Mouse (Mus musculus): Measurements from ENCODE around the gene Aak1. TPM values are rescaled to one million over a fixed set of nuclear protein-coding genes. Genes with fewer than 3 reads are reported as not detected.
"Not testable (repeated sequence)": the region's sequence is repeated elsewhere in the genome, so short reads cannot be mapped to it uniquely, and the experiment has no call there.

Gene Aak1
- polyA plus RNA-seq, 1 experiment from 2014 or later, result 5.6 TPM

- H3K27ac ChIP-seq (replicated peaks), result 0 out of 2 replicates have a peak overlapping the region, but pooled peaks have one; percentile 30
- no peaks in the 10 kb centered on the region for H3K27me3 ChIP-seq (ENCODE audit: control insufficient read depth, insufficient read depth, low read length)
- H3K36me3 ChIP-seq (ENCODE audit: control insufficient read depth, insufficient read depth, low read length), result peaks cover 10% of the 10 kb centered on the region; the same call in 1 of the 2 replicates
- 51% methylated on average over 7 of the region's 7 CpGs for WGBS
- TF ChIP-seq CTCF (IDR thresholded peaks at IDR 0.05; ENCODE audit: low read depth) (no peak), EP300 (optimal IDR thresholded peaks at IDR 0.05) (no peak)
- no peak overlapping the region for H3K9ac ChIP-seq (ENCODE audit: low read length)
- no peaks in the 10 kb centered on the region for H3K4me1 ChIP-seq (replicated peaks; ENCODE audit: control insufficient read depth, insufficient read depth)
- ATAC-seq (ENCODE audit: low FRiP score, low TSS enrichment), result peak; percentile 79
- no peak overlapping the region for H3K4me2 ChIP-seq (replicated peaks; ENCODE audit: low read depth)
- H3K4me3 ChIP-seq (ENCODE audit: low read depth, low read length), result no peak overlapping the region
- peak; percentile 74 for DNase-seq (ENCODE audit: low spot score)
- no peaks in the 10 kb centered on the region for H3K9me3 ChIP-seq (ENCODE audit: control insufficient read depth, low read length)
These were observed 177.7 kb downstream of the Aak1 start for GRCm38 (mm10) chr6:87026980-87027379.

DNA sequence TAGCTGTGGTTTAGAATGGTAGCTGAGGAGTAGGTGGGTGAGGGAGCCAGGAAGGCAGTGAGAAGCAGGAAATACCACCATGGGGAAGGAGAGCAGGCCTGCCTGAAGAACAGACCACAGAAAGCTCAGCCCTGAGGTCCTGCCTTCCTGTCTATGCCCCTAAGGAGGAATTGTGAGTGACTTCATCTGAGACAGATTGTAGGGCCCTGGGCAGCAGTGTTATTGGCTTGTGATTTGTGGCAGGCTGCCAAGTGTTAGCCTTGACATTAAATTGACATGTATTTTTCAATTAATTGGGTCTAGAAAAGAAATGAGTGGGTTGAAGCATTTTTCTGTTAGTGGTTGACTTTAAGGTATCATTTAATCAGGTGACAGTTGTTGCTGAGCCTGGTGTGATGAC lies 179.6 kb downstream of the Aak1 start:
- H3K27me3 ChIP-seq (ENCODE audit: control insufficient read depth, insufficient read depth, low read length), result no peaks in the 10 kb centered on the region
- ATAC-seq (ENCODE audit: low FRiP score, low TSS enrichment) (no peak), DNase-seq (ENCODE audit: low spot score) (no peak)
- peaks cover 10% of the 10 kb centered on the region; the same call in 1 of the 2 replicates for H3K36me3 ChIP-seq (ENCODE audit: control insufficient read depth, insufficient read depth, low read length)
- H3K4me2 ChIP-seq (replicated peaks; ENCODE audit: low read depth), result no peak overlapping the region
- no peak overlapping the region for H3K4me3 ChIP-seq (ENCODE audit: low read depth, low read length)
- no peak overlapping the region for H3K27ac ChIP-seq (replicated peaks)
- no peaks in the 10 kb centered on the region for H3K9me3 ChIP-seq (ENCODE audit: control insufficient read depth, low read length)
- no peaks in the 10 kb centered on the region for H3K4me1 ChIP-seq (replicated peaks; ENCODE audit: control insufficient read depth, insufficient read depth)
- TF ChIP-seq CTCF (IDR thresholded peaks at IDR 0.05; ENCODE audit: low read depth), result no peak
- TF ChIP-seq EP300 (optimal IDR thresholded peaks at IDR 0.05), result no peak
- no peak overlapping the region for H3K9ac ChIP-seq (ENCODE audit: low read length)

DNA sequence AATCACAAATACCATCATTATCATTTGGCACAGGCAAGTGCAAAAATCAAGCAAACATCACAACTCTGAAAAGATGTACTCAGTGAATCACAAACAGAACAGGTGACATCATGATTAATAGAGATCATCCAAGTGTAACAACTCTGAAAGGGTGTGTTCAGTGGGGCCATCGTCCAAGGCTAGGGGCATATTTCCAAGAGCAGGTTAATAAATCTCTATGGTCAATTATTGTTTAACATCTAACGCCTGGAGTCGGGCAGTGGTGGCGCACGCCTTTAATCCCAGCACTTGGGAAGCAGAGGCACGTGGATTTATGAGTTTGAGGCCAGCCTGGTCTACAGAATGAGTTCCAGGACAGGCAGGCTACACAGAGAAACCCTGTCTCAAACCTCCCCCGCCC lies 182.0 kb downstream of the Aak1 start:
- H3K36me3 ChIP-seq (ENCODE audit: control insufficient read depth, insufficient read depth, low read length); H3K4me2 ChIP-seq (replicated peaks; ENCODE audit: low read depth); DNase-seq (ENCODE audit: low spot score); H3K27ac ChIP-seq (replicated peaks); H3K4me3 ChIP-seq (ENCODE audit: low read depth, low read length); H3K4me1 ChIP-seq (replicated peaks; ENCODE audit: control insufficient read depth, insufficient read depth); H3K27me3 ChIP-seq (ENCODE audit: control insufficient read depth, insufficient read depth, low read length); H3K9ac ChIP-seq (ENCODE audit: low read length); ATAC-seq (ENCODE audit: low FRiP score, low TSS enrichment); H3K9me3 ChIP-seq (ENCODE audit: control insufficient read depth, low read length): not testable (repeated sequence)
- 48% methylated on average over 7 of the region's 7 CpGs for WGBS

DNA sequence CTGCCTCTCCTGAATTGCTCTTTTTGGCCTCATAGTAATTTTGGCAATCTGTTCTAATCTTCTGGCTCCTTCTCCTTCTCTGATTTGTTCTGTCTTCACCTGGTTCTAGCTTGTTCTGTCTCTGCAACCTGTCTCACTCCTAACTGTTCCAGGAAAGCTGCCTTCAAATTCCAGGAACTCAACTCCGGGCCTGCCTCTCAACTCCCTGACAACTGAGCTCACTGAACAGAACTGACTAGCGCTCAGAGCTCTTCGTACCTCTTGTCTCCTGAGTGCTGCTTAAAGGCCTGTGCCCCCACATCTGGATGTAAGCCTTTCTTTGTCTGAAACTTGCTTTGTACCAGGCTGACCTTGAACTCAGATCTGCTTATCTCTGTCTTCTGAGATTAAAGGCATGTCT lies 183.1 kb downstream of the Aak1 start:
- no peak for ATAC-seq (ENCODE audit: low FRiP score, low TSS enrichment)

DNA sequence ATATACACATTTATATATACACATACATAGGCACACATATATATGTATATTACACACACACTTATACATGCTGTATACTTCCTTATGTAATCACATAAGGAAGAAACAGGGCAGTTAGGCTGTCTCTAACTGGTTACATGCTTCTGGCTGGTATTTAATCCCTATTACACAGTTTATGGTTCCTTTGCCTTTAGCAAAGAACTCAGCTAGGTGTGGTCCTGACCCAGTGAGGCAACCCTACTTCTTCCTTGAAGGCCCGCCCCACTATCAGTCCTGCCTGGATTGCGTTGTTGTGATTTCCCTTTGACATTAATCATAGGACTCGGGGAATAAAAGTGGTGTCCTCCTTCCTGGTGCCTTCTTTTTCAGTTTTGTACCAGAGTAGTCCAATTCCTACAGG lies 185.1 kb downstream of the Aak1 start:
- H3K9me3 ChIP-seq (ENCODE audit: control insufficient read depth, low read length), result no peaks in the 10 kb centered on the region
- TF ChIP-seq EP300 (optimal IDR thresholded peaks at IDR 0.05), result no peak
- no peak for TF ChIP-seq CTCF (IDR thresholded peaks at IDR 0.05; ENCODE audit: low read depth)
- H3K27ac ChIP-seq (replicated peaks), result no peak overlapping the region
- H3K27me3 ChIP-seq (ENCODE audit: control insufficient read depth, insufficient read depth, low read length), result no peaks in the 10 kb centered on the region
- no peak overlapping the region for H3K9ac ChIP-seq (ENCODE audit: low read length)
- no peaks in the 10 kb centered on the region for H3K4me1 ChIP-seq (replicated peaks; ENCODE audit: control insufficient read depth, insufficient read depth)
- H3K36me3 ChIP-seq (ENCODE audit: control insufficient read depth, insufficient read depth, low read length), result no peaks in the 10 kb centered on the region; the same call in 1 of the 2 replicates
- no peak overlapping the region for H3K4me2 ChIP-seq (replicated peaks; ENCODE audit: low read depth)
- 54% methylated on average over 3 of the region's 3 CpGs for WGBS
- ATAC-seq (ENCODE audit: low FRiP score, low TSS enrichment), result peak; percentile 86
- DNase-seq (ENCODE audit: low spot score), result peak; percentile 38
- no peak overlapping the region for H3K4me3 ChIP-seq (ENCODE audit: low read depth, low read length)

More for the DNA sequence above, 183.1 kb downstream of the Aak1 start:
- H3K36me3 ChIP-seq (ENCODE audit: control insufficient read depth, insufficient read depth, low read length), result no peaks in the 10 kb centered on the region; the same call in 1 of the 2 replicates
- no peaks in the 10 kb centered on the region for H3K4me1 ChIP-seq (replicated peaks; ENCODE audit: control insufficient read depth, insufficient read depth)
- H3K4me2 ChIP-seq (replicated peaks; ENCODE audit: low read depth), result no peak overlapping the region
- no peak overlapping the region for H3K9ac ChIP-seq (ENCODE audit: low read length)
- DNase-seq (ENCODE audit: low spot score), result no peak
- H3K27me3 ChIP-seq (ENCODE audit: control insufficient read depth, insufficient read depth, low read length), result no peaks in the 10 kb centered on the region
- H3K27ac ChIP-seq (replicated peaks), result no peak overlapping the region
- TF ChIP-seq EP300 (optimal IDR thresholded peaks at IDR 0.05), result no peak
- TF ChIP-seq CTCF (IDR thresholded peaks at IDR 0.05; ENCODE audit: low read depth), result no peak
- H3K9me3 ChIP-seq (ENCODE audit: control insufficient read depth, low read length), result no peaks in the 10 kb centered on the region
- WGBS, result 83% methylated on average over 3 of the region's 3 CpGs
- H3K4me3 ChIP-seq (ENCODE audit: low read depth, low read length), result no peak overlapping the region

DNA sequence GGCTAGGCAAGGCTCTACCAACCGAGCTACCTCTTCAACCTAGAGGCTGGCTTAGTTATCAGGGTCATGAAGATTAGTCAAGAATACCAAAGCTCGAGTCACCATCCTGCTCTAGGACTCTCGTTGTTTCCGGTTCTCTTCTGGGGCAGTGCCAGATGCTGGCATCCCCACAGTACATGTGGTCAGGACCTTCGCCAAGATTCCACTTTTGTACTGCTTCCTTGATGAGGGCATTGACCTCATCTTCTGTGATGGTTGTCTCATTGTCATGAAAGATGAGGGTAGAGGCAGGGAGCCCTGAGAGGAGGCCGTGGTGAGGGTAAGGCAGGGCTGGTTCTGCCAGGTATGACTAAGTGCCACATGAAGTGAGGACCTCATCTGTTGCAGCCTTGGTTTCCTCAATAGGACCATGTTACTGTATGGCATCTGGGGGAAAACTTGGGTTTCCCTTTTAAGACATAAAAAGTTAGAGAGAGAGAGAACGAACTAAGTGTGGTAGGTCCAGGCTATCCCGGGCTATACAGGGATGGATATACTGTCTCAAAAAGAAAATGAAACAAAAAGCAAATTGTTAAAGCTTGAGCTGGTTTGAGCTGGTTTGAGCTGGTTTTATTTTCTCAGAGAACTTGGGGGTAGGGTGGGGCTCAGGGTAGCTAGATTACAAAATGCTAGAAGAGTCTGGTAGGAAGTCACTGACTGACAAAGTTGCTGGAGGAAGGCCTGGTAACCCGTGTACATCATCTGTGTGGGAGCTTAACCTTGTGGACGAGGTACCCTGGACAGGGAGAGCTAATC lies 188.7 kb downstream of the Aak1 start:
- Histone ChIP-seq H3K9me3 (ENCODE audit: control insufficient read depth, low read length) (no peaks in the 10 kb centered on the region), H3K27me3 (ENCODE audit: control insufficient read depth, insufficient read depth, low read length) (no peaks in the 10 kb centered on the region), H3K36me3 (ENCODE audit: control insufficient read depth, insufficient read depth, low read length) (no peaks in the 10 kb centered on the region), H3K27ac (replicated peaks) (no peak overlapping the region; the same call in 1 of the 2 replicates), H3K4me1 (replicated peaks; ENCODE audit: control insufficient read depth, insufficient read depth) (no peaks in the 10 kb centered on the region), H3K9ac (ENCODE audit: low read length) (no peak overlapping the region), H3K4me2 (replicated peaks; ENCODE audit: low read depth) (no peak overlapping the region), H3K4me3 (ENCODE audit: low read depth, low read length) (no peak overlapping the region)
- 75% methylated on average over 10 of the region's 10 CpGs for WGBS
- ATAC-seq (ENCODE audit: low FRiP score, low TSS enrichment) (no peak), DNase-seq (ENCODE audit: low spot score) (no peak)
- TF ChIP-seq EP300 (optimal IDR thresholded peaks at IDR 0.05) (no peak), CTCF (IDR thresholded peaks at IDR 0.05; ENCODE audit: low read depth) (no peak)

All from stomach, postnatal 0 days (tissue).